ENCODE assay signal across 10 mouse cellular contexts in the genomic region with DNA sequence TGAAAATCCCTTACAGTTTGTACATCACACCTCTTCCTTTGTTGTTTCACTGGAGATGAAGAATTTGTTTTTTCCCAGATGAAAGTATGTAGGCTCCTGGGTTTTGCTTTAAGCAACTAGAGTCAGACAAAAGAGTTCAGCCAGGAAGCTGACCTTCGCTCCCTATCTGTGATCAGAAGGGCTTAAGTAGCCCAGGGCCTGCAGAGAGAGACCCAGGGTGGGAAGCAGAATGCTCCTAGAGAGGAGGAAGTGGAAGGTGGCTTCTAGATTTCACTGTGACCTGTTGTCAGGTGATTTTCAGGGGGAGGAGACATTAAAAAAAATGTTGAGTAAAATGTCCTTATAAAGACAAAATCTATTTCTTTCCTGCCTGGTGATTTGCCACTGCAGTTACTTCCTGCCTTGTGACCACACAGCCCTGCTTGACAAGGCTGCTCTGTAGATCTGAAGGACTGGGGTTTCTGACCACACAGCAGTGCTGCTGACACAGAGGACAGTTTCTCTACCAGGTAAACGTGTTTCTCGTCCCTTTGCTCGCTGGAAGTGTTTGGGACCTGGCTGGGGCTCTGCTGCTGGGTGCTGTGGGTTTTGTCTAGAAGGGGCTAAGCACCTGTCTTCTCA. TPM values are rescaled to one million over a fixed set of nuclear protein-coding genes. Genes with fewer than 3 reads are reported as not detected.
A peak's percentile ranks its signal among the peaks of the same experiment; 100 is the strongest.
DNase-seq lines count a peak whose midpoint lies in the region; ATAC-seq lines count a peak whose summit lies in the region.
"Had no signal": no experiment of that assay in that cellular context is flagged by ENCODE, and none has a peak within 500 bp of the region (broad histone marks: within the 10 kb centered on the region; RNA-seq: fewer than 3 reads in every experiment).

No protein-coding gene starts in this region.

- H3K4me1 ChIP-seq in embryonic facial prominence, embryonic 10.5 days: peaks cover 12% of the 10 kb centered on the region
- H3K4me1 ChIP-seq in lung, embryonic 15.5 days: peaks cover 26% of the 10 kb centered on the region; the same call in 1 of the 2 replicates
- H3K4me1 ChIP-seq: hindbrain, embryonic 13.5 days; neural tube, embryonic 12.5 days had no signal

- no peaks in the 10 kb centered on the region for H3K27me3 ChIP-seq in embryonic facial prominence, embryonic 10.5 days (replicated peaks; ENCODE audit: low read depth, poor library complexity, severe bottlenecking)
- no peaks in the 10 kb centered on the region for H3K27me3 ChIP-seq in lung, embryonic 15.5 days
- no peaks in the 10 kb centered on the region for H3K27me3 ChIP-seq in splenic B cell, adult 2 months (ENCODE audit: control insufficient read depth, insufficient read depth, low read length, poor library complexity, severe bottlenecking)
- H3K27me3 ChIP-seq: hindbrain, embryonic 13.5 days; neural tube, embryonic 12.5 days had no signal

- H3K36me3 ChIP-seq in embryonic facial prominence, embryonic 10.5 days (replicated peaks): no peaks in the 10 kb centered on the region
- no peaks in the 10 kb centered on the region for H3K36me3 ChIP-seq in lung, embryonic 15.5 days
- no peaks in the 10 kb centered on the region; the same call in 1 of the 2 replicates for H3K36me3 ChIP-seq in splenic B cell, adult 2 months (ENCODE audit: control insufficient read depth, insufficient read depth, low read length, poor library complexity, severe bottlenecking)
- H3K36me3 ChIP-seq: hindbrain, embryonic 13.5 days; neural tube, embryonic 12.5 days had no signal

- WGBS in embryonic facial prominence, embryonic 10.5 days: 58% methylated on average over 4 of the region's 4 CpGs
- WGBS in lung, embryonic 15.5 days: 46% methylated on average over 4 of the region's 4 CpGs

- H3K4me2 ChIP-seq in lung, embryonic 15.5 days: no peak overlapping the region
- H3K4me2 ChIP-seq: hindbrain, embryonic 13.5 days; neural tube, embryonic 12.5 days had no signal

- ATAC-seq in lung, embryonic 15.5 days (ENCODE audit: borderline replicate concordance, extremely low read depth, low FRiP score, low TSS enrichment): no peak

- intact Hi-C loops in gastrocnemius, postnatal 36 days (cut with DNase I): no loop called here
- intact Hi-C loops in left cerebral cortex, postnatal 14 days (cut with DNase I): no loop called here

- H3K4me3 ChIP-seq in embryonic facial prominence, embryonic 10.5 days: no peak overlapping the region
- no peak overlapping the region for H3K4me3 ChIP-seq in lung, embryonic 15.5 days
- H3K4me3 ChIP-seq: hindbrain, embryonic 13.5 days; neural tube, embryonic 12.5 days had no signal

- H3K27ac ChIP-seq in embryonic facial prominence, embryonic 10.5 days (replicated peaks): 0 out of 2 replicates have a peak overlapping the region, but pooled peaks have one; percentile 26
- peak overlapping the region; percentile 63; the same call in 1 of the 2 replicates for H3K27ac ChIP-seq in lung, embryonic 15.5 days
- H3K27ac ChIP-seq: hindbrain, embryonic 13.5 days; neural tube, embryonic 12.5 days had no signal

- peak; percentile 25 to 44 for DNase-seq in heart, adult 18-20 months
- no peak for DNase-seq in heart, adult 8-10 months (ENCODE audit: low spot score)
- DNase-seq in embryonic facial prominence, embryonic 10.5 days (ENCODE audit: low spot score): no peak
- DNase-seq in splenic B cell, adult 2 months (ENCODE audit: low read depth, low spot score): peak; percentile 87
- DNase-seq in gastrocnemius, postnatal 36 days: no peak
- no peak for DNase-seq in left cerebral cortex, postnatal 14 days (ENCODE audit: low spot score in 2 of 2)
- DNase-seq in frontal cortex, postnatal 25 days (ENCODE audit: low spot score in 2 of 2): no peak

- H3K9me3 ChIP-seq in embryonic facial prominence, embryonic 10.5 days: no peaks in the 10 kb centered on the region
- no peaks in the 10 kb centered on the region for H3K9me3 ChIP-seq in lung, embryonic 15.5 days
- H3K9me3 ChIP-seq: hindbrain, embryonic 13.5 days; neural tube, embryonic 12.5 days had no signal

- no peak overlapping the region for H3K9ac ChIP-seq in lung, embryonic 15.5 days
- H3K9ac ChIP-seq: hindbrain, embryonic 13.5 days; neural tube, embryonic 12.5 days had no signal

RNA-seq across cellular contexts. Expression of a gene that starts 45.6 kb away (rescaled TPM):
- total RNA-seq in heart, adult 18-20 months (2021): 10 to 100 TPM; 13.4 to 26.7 TPM
- 10 to 100 TPM in 3 of 4 experiments, 1 to 10 TPM in 1; 8.8 to 14.3 (median 11.4) TPM for total RNA-seq in heart, adult 8-10 months (2022)
- polyA plus RNA-seq in embryonic facial prominence, embryonic 10.5 days (2016; fragmentation: Nextera tagmentation; extraction: Ambion mirVana): 20.7 and 25.5 TPM in 2 replicates
- 53.4 and 62.6 TPM in 2 replicates for polyA plus RNA-seq in lung, embryonic 15.5 days (2015; fragmentation: Nextera tagmentation; extraction: Ambion mirVana)
- 1 to 10 TPM; 3.4 to 3.9 TPM for total RNA-seq in gastrocnemius, postnatal 36 days (2021)
- 1 to 10 TPM; 8.5 to 8.7 TPM for total RNA-seq in left cerebral cortex, postnatal 14 days (2021)

RNA-seq across cellular contexts. Expression of a gene that starts 45.9 kb away (rescaled TPM):
- total RNA-seq in heart, adult 18-20 months (2021): not detected
- not detected for total RNA-seq in heart, adult 8-10 months (2022)
- 0.13 TPM in 1 of 2 replicates, not detected in the other for polyA plus RNA-seq in embryonic facial prominence, embryonic 10.5 days (2016; fragmentation: Nextera tagmentation; extraction: Ambion mirVana)
- 0.06 TPM in 1 of 2 replicates, not detected in the other for polyA plus RNA-seq in lung, embryonic 15.5 days (2015; fragmentation: Nextera tagmentation; extraction: Ambion mirVana)
- total RNA-seq in gastrocnemius, postnatal 36 days (2021): not detected
- under 1 TPM in 1 of 2 experiments, not detected in 1; 0.18 TPM for total RNA-seq in left cerebral cortex, postnatal 14 days (2021)

Comparison
In these comparisons a context has a peak if more than half of its experiments do, and no peak if none do; other contexts are left out.
1. DNase-seq: peak in heart, adult 18-20 months (2 of 2) and splenic B cell, adult 2 months (single experiment); none in heart, adult 8-10 months (single experiment), embryonic facial prominence, embryonic 10.5 days (single experiment), gastrocnemius, postnatal 36 days (0 of 2), left cerebral cortex, postnatal 14 days (0 of 2) and frontal cortex, postnatal 25 days (0 of 2).